Mouse (Mus musculus) lung, postnatal 0 days (tissue): ENCODE results near the gene Tapt1. TPM values are rescaled to one million over a fixed set of nuclear protein-coding genes. Genes with fewer than 3 reads are reported as not detected.

ENCODE experiments used
- ATAC-seq: fragments of 200-750 bp; cut with Nextera tagmentation; 2 replicates; pipeline ENCODE4 v1.8.0; 2017; ENCODE audit warnings: moderate library complexity
- DNase-seq: peaks from one replicate; pipeline ENCODE4 v3.0.0-alpha.2; 2016; ENCODE audit warnings: low spot score
- H3K27ac ChIP-seq: fragments of 300-500 bp; sonication (generic); 2 replicates; pipeline ENCODE4 v1.5.1; 2014; ENCODE audit warnings: antibody characterized with exemption, mild to moderate bottlenecking, low read length, mixed read lengths
- H3K27me3 ChIP-seq: fragments of 300-500 bp; sonication (generic); replicated peaks from 2 replicates; pipeline ENCODE4 v1.6.1; 2014; ENCODE audit warnings: low read length, mixed read lengths; ENCODE audit not compliant: insufficient read depth
- H3K36me3 ChIP-seq: fragments of 300-500 bp; sonication (generic); 2 replicates; pipeline ENCODE4 v1.6.1; 2014; ENCODE audit warnings: low read length, mixed read lengths; ENCODE audit not compliant: insufficient read depth
- H3K4me1 ChIP-seq: fragments of 300-500 bp; sonication (generic); 2 replicates; pipeline ENCODE4 v1.6.1; 2014; ENCODE audit warnings: antibody characterized with exemption, low read depth, low read length, mixed read lengths; ENCODE audit not compliant: insufficient read depth
- H3K4me2 ChIP-seq: fragments of 300-500 bp; sonication (generic); replicated peaks from 2 replicates; pipeline ENCODE4 v1.6.1; 2014; ENCODE audit warnings: low read depth, mild to moderate bottlenecking, low read length, moderate library complexity, mixed read lengths
- H3K4me3 ChIP-seq: fragments of 300-500 bp; sonication (generic); 2 replicates; pipeline ENCODE4 v1.5.1; 2014; ENCODE audit warnings: low read depth, low read length
- H3K9ac ChIP-seq: fragments of 300-500 bp; sonication (generic); replicated peaks from 2 replicates; pipeline ENCODE4 v1.6.1; 2014; ENCODE audit warnings: low read depth, mild to moderate bottlenecking
- H3K9me3 ChIP-seq: fragments of 300-500 bp; sonication (generic); 2 replicates; pipeline ENCODE4 v1.6.1; 2016; ENCODE audit warnings: low read length, mixed read lengths
- CTCF ChIP-seq: IDR thresholded peaks from 2 replicates; pipeline ENCODE4 v1.5.1; 2016; ENCODE audit warnings: antibody characterized with exemption, mild to moderate bottlenecking
- EP300 ChIP-seq: IDR thresholded peaks from 2 replicates; pipeline ENCODE4 v1.6.1; 2016; ENCODE audit warnings: antibody characterized with exemption, mild to moderate bottlenecking, control low read depth
- WGBS: fragments of 180-500 bp; shearing (Covaris S2); extraction: QIAGEN DNeasy Blood & Tissue Kit; methylation state at CpG from one replicate; pipeline ENCODE4 v1.1.7; 2014; 5-methylcytosine and 5-hydroxymethylcytosine counted together
- polyA plus RNA-seq: library from polyadenylated mRNA; unstranded; fragments of >200 nt; fragmentation: Nextera tagmentation; extraction: Ambion mirVana; gene quantifications from 2 replicates; pipeline ENCODE4 v1.2.1, GENCODE M21; 2015

The Tapt1 gene
- polyA plus RNA-seq, 1 experiment from 2014 or later: 31.3 TPM

DNA sequence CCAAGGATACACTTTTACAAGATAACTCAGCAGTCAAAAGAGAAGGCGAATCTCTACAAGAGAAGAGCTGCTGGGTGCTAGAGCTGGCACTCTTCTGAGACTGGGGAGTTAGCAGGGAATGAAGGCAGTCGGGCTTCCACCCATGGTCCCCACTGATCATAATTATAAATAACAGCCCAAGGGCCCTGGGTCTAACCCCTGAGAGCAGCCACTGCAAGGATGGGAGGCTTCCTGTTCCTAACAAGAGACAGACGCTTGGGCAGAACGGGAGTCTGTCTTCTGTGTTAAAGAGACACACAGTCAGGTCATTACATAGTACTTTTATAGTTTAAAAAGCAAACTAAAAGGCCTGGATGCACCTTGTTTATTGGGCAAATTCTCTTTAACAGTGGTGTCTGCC is 6.6 kb downstream of the Tapt1 start:
- no peak for DNase-seq
- WGBS: 81% methylated on average over 4 of the region's 4 CpGs
- Histone ChIP-seq H3K27ac (no peak overlapping the region), H3K4me3 (no peak overlapping the region), H3K9ac (no peak overlapping the region), H3K27me3 (no peaks in the 10 kb centered on the region), H3K4me1 (peaks cover 7% of the 10 kb centered on the region; the same call in 1 of the 2 replicates), H3K4me2 (no peak overlapping the region), H3K9me3 (no peaks in the 10 kb centered on the region), H3K36me3 (peaks cover 3% of the 10 kb centered on the region; the same call in 1 of the 2 replicates)
- no peak for TF ChIP-seq CTCF
- no peak for TF ChIP-seq EP300
- no peak for ATAC-seq

- Histone ChIP-seq H3K9ac (no peak overlapping the region), H3K27me3 (no peaks in the 10 kb centered on the region), H3K9me3 (no peaks in the 10 kb centered on the region), H3K4me1 (no peaks in the 10 kb centered on the region; the same call in 1 of the 2 replicates), H3K4me3 (no peak overlapping the region), H3K27ac (no peak overlapping the region), H3K36me3 (peaks cover 3% of the 10 kb centered on the region; the same call in 1 of the 2 replicates), H3K4me2 (no peak overlapping the region)
- ATAC-seq: no peak
- WGBS: 80% methylated on average over 4 of the region's 4 CpGs
- TF ChIP-seq CTCF (no peak), EP300 (no peak)
- DNase-seq: no peak
Observed at GRCm38 (mm10) chr5:44218483-44218882, 7.9 kb downstream of the Tapt1 start.

DNA sequence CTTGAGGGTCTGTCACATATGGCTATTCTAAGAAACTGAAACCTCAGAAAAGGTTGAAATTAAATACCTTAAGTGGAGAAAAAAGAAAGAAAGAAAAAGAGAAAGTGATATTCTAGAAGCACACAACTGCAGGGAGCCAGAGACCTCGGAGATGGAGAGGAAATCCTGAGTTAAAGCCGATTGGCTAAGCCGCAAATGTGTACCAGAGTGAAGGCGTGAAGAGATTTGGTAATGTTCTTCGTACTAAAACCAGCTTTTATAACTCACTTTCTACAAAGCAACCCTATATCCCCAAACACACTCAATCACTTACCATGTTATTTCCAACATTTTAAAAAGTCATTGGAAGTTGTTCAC is 8.8 kb downstream of the Tapt1 start:
- no peak for TF ChIP-seq EP300
- TF ChIP-seq CTCF: no peak
- Histone ChIP-seq H3K4me1 (no peaks in the 10 kb centered on the region; the same call in 1 of the 2 replicates), H3K4me2 (no peak overlapping the region), H3K4me3 (no peak overlapping the region), H3K36me3 (peaks cover 3% of the 10 kb centered on the region; the same call in 1 of the 2 replicates), H3K27me3 (no peaks in the 10 kb centered on the region), H3K9ac (no peak overlapping the region), H3K27ac (no peak overlapping the region), H3K9me3 (no peaks in the 10 kb centered on the region)
- no peak for ATAC-seq
- no peak for DNase-seq
- WGBS: 77% methylated on average over 5 of the region's 5 CpGs

DNA sequence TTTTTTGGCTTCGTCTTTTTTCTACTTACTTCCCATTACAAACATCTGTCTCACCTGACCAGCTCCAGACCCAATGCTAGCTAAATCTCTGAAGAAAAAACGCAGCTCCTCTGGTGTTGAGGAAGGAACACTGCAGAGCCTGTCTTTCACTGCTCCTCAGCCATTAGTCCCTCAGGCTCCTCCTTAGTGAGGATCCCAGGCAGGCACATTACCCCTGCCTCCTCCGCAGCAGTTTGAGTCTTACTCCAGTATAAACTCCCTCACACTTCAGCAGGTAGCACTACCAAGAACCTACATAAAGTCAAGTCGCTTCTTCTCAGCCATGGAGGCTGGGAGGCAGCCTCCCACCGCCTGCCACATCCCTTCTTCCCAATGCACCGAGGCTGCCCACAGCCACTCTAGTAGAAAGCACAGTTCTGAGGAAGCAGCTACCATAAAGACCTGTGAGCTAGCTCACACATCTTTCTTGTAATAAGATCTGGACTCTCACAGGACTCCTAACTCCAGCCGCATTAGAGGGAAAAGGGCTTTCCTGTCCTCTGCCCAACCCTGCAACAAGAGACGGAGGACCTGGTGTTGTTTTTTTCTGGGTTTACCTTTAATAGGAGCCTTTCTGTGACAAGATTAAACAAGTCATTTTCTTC is 9.3 kb downstream of the Tapt1 start:
- H3K36me3 ChIP-seq: peaks cover 3% of the 10 kb centered on the region; the same call in 1 of the 2 replicates
- no peak overlapping the region for H3K4me3 ChIP-seq
- no peak for DNase-seq
- no peak for ATAC-seq
- no peaks in the 10 kb centered on the region for H3K27me3 ChIP-seq
- H3K4me1 ChIP-seq: no peaks in the 10 kb centered on the region
- no peak overlapping the region for H3K4me2 ChIP-seq
- H3K9ac ChIP-seq: no peak overlapping the region
- TF ChIP-seq EP300: no peak
- no peak for TF ChIP-seq CTCF
- H3K9me3 ChIP-seq: no peaks in the 10 kb centered on the region
- no peak overlapping the region for H3K27ac ChIP-seq
- WGBS: 81% methylated on average over 8 of the region's 8 CpGs

- peaks cover 3% of the 10 kb centered on the region; the same call in 1 of the 2 replicates for H3K36me3 ChIP-seq
- no peaks in the 10 kb centered on the region for H3K27me3 ChIP-seq
- H3K4me3 ChIP-seq: no peak overlapping the region
- ATAC-seq: no peak
- H3K9ac ChIP-seq: no peak overlapping the region
- H3K4me2 ChIP-seq: no peak overlapping the region
- H3K9me3 ChIP-seq: no peaks in the 10 kb centered on the region
- H3K4me1 ChIP-seq: no peaks in the 10 kb centered on the region
- TF ChIP-seq EP300: no peak
- TF ChIP-seq CTCF: no peak
- no peak overlapping the region for H3K27ac ChIP-seq
- DNase-seq: no peak
Observed at GRCm38 (mm10) chr5:44215118-44215517, 11.3 kb downstream of the Tapt1 start.

DNA sequence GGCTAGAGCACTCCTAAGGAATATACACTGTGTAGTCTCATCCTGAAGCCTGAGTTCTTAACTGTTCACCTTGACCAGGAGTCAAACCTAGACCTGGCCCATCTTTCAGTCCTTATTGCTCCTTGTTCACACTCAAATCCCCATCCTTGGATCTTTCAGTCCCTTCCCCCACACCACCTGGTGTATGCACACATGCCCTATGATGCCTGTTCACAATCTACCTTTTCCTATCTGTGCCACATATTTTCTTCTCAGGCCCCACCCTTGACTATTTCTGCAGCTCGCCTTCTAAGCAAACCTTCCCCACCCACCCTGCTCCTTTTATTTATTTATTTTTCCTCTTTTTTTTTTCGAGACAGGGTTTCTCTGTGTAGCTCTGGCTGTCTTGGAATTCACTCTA is 12.4 kb downstream of the Tapt1 start:
- DNase-seq (no peak), ATAC-seq (no peak)
- no peak overlapping the region for H3K4me3 ChIP-seq
- no peaks in the 10 kb centered on the region for H3K27me3 ChIP-seq
- 52% methylated on average over 2 of the region's 2 CpGs for WGBS
- no peak for TF ChIP-seq CTCF
- TF ChIP-seq EP300: no peak
- H3K4me2 ChIP-seq: no peak overlapping the region
- no peaks in the 10 kb centered on the region for H3K9me3 ChIP-seq
- no peak overlapping the region for H3K27ac ChIP-seq
- H3K36me3 ChIP-seq: peaks cover 3% of the 10 kb centered on the region; the same call in 1 of the 2 replicates
- H3K4me1 ChIP-seq: no peaks in the 10 kb centered on the region
- no peak overlapping the region for H3K9ac ChIP-seq
